Mouse (Mus musculus): ENCODE measurements around the gene Rai14. TPM values are rescaled to one million over a fixed set of nuclear protein-coding genes. Genes with fewer than 3 reads are reported as not detected.

The Rai14 gene
- polyA plus RNA-seq, 1 experiment from 2014 or later, result 81.3 TPM

- H3K9ac ChIP-seq (replicated peaks), result no peak overlapping the region
- no peaks in the 10 kb centered on the region for H3K9me3 ChIP-seq
- H3K4me2 ChIP-seq (replicated peaks), result no peak overlapping the region
- WGBS, result 88% methylated on average over 3 of the region's 3 CpGs
- H3K27ac ChIP-seq (replicated peaks), result no peak overlapping the region
- H3K36me3 ChIP-seq, result no peaks in the 10 kb centered on the region
- H3K27me3 ChIP-seq, result no peaks in the 10 kb centered on the region
- H3K4me3 ChIP-seq, result no peak overlapping the region
- peaks cover 16% of the 10 kb centered on the region for H3K4me1 ChIP-seq
- ATAC-seq (ENCODE audit: low FRiP score, low read depth), result no peak
These were observed 5.1 kb upstream of the Rai14 start for GRCm38 (mm10) chr15:10719511-10719910.

GRCm38 (mm10) chr15:10718763-10719162 lies 4.3 kb upstream of the Rai14 start:
- H3K4me3 ChIP-seq, result no peak overlapping the region
- no peak overlapping the region for H3K9ac ChIP-seq (replicated peaks)
- H3K36me3 ChIP-seq, result no peaks in the 10 kb centered on the region
- no peak for ATAC-seq (ENCODE audit: low FRiP score, low read depth)
- H3K9me3 ChIP-seq, result no peaks in the 10 kb centered on the region
- H3K27me3 ChIP-seq, result no peaks in the 10 kb centered on the region
- H3K27ac ChIP-seq (replicated peaks), result no peak overlapping the region
- H3K4me2 ChIP-seq (replicated peaks), result no peak overlapping the region
- 88% methylated on average over 10 of the region's 10 CpGs for WGBS
- H3K4me1 ChIP-seq, result peaks cover 16% of the 10 kb centered on the region

GRCm38 (mm10) chr15:10717284-10717683 lies 2.9 kb upstream of the Rai14 start:
- H3K4me3 ChIP-seq, result no peak overlapping the region
- peaks cover 17% of the 10 kb centered on the region for H3K4me1 ChIP-seq
- 96% methylated on average over 1 of the region's 1 CpGs for WGBS
- H3K27ac ChIP-seq (replicated peaks), result no peak overlapping the region
- no peak overlapping the region for H3K4me2 ChIP-seq (replicated peaks)
- H3K36me3 ChIP-seq, result no peaks in the 10 kb centered on the region
- no peaks in the 10 kb centered on the region for H3K27me3 ChIP-seq
- H3K9me3 ChIP-seq, result no peaks in the 10 kb centered on the region
- no peak for ATAC-seq (ENCODE audit: low FRiP score, low read depth)
- no peak overlapping the region for H3K9ac ChIP-seq (replicated peaks)

GRCm38 (mm10) chr15:10715966-10716365 lies 1.5 kb upstream of the Rai14 start:
- Histone ChIP-seq H3K9ac (replicated peaks) (no peak overlapping the region), H3K4me1 (peaks cover 29% of the 10 kb centered on the region), H3K27me3 (no peaks in the 10 kb centered on the region), H3K36me3 (no peaks in the 10 kb centered on the region), H3K4me3 (no peak overlapping the region), H3K27ac (replicated peaks) (no peak overlapping the region), H3K9me3 (no peaks in the 10 kb centered on the region), H3K4me2 (replicated peaks) (no peak overlapping the region)
- WGBS, result 11% methylated on average over 5 of the region's 5 CpGs
- ATAC-seq (ENCODE audit: low FRiP score, low read depth), result no peak

- WGBS, result 2% methylated on average over 10 of the region's 10 CpGs
- ATAC-seq (ENCODE audit: low FRiP score, low read depth), result peak; percentile 47
- Histone ChIP-seq H3K36me3 (no peaks in the 10 kb centered on the region), H3K4me2 (replicated peaks) (peak overlapping the region; percentile 86), H3K9ac (replicated peaks) (peak overlapping the region; percentile 93; the same call in 1 of the 2 replicates), H3K4me1 (peaks cover 31% of the 10 kb centered on the region), H3K27me3 (no peaks in the 10 kb centered on the region), H3K9me3 (no peaks in the 10 kb centered on the region), H3K4me3 (peak overlapping the region; percentile 89), H3K27ac (replicated peaks) (peak overlapping the region; percentile 79)
These were observed 698 bp upstream of the Rai14 start for GRCm38 (mm10) chr15:10715139-10715505.

GRCm38 (mm10) chr15:10713626-10714316 lies 653 bp downstream of the Rai14 start:
- H3K4me3 ChIP-seq, result peak overlapping the region; percentile 89
- H3K9me3 ChIP-seq, result no peaks in the 10 kb centered on the region
- peak overlapping the region; percentile 86 for H3K4me2 ChIP-seq (replicated peaks)
- under 1% methylated on average over 33 of the region's 35 CpGs for WGBS
- no peaks in the 10 kb centered on the region for H3K27me3 ChIP-seq
- peak overlapping the region; percentile 79 for H3K27ac ChIP-seq (replicated peaks)
- ATAC-seq (ENCODE audit: low FRiP score, low read depth), result peak; percentile 65
- H3K9ac ChIP-seq (replicated peaks), result peak overlapping the region; percentile 93
- H3K36me3 ChIP-seq, result 0 out of 2 replicates have a peak, but pooled peaks cover 5% of the 10 kb centered on the region
- peaks cover 31% of the 10 kb centered on the region for H3K4me1 ChIP-seq

- peak; percentile 28 for ATAC-seq (ENCODE audit: low FRiP score, low read depth)
- peak overlapping the region; percentile 89 for H3K4me3 ChIP-seq
- peak overlapping the region; percentile 86 for H3K4me2 ChIP-seq (replicated peaks)
- peaks cover 31% of the 10 kb centered on the region for H3K4me1 ChIP-seq
- 3% methylated on average over 13 of the region's 13 CpGs for WGBS
- H3K36me3 ChIP-seq, result 0 out of 2 replicates have a peak, but pooled peaks cover 9% of the 10 kb centered on the region
- peak overlapping the region; percentile 93 for H3K9ac ChIP-seq (replicated peaks)
- H3K9me3 ChIP-seq, result no peaks in the 10 kb centered on the region
- peak overlapping the region; percentile 79 for H3K27ac ChIP-seq (replicated peaks)
- no peaks in the 10 kb centered on the region for H3K27me3 ChIP-seq
These were observed 1.2 kb downstream of the Rai14 start for GRCm38 (mm10) chr15:10713181-10713625.

GRCm38 (mm10) chr15:10712288-10712687 lies 2.1 kb downstream of the Rai14 start:
- H3K27ac ChIP-seq (replicated peaks), result no peak overlapping the region
- no peaks in the 10 kb centered on the region for H3K9me3 ChIP-seq
- H3K4me3 ChIP-seq, result peak overlapping the region; percentile 89
- H3K36me3 ChIP-seq, result peaks cover 16% of the 10 kb centered on the region; the same call in 1 of the 2 replicates
- peak overlapping the region; percentile 93; the same call in 1 of the 2 replicates for H3K9ac ChIP-seq (replicated peaks)
- ATAC-seq (ENCODE audit: low FRiP score, low read depth), result no peak
- WGBS, result 70% methylated on average over 3 of the region's 3 CpGs
- H3K4me2 ChIP-seq (replicated peaks), result peak overlapping the region; percentile 86
- peaks cover 31% of the 10 kb centered on the region for H3K4me1 ChIP-seq
- no peaks in the 10 kb centered on the region for H3K27me3 ChIP-seq

GRCm38 (mm10) chr15:10711231-10711630 lies 3.2 kb downstream of the Rai14 start:
- H3K4me1 ChIP-seq, result peaks cover 31% of the 10 kb centered on the region
- 52% methylated on average over 6 of the region's 6 CpGs for WGBS
- no peak overlapping the region; the same call in 1 of the 2 replicates for H3K27ac ChIP-seq (replicated peaks)
- H3K4me3 ChIP-seq, result no peak overlapping the region
- no peak for ATAC-seq (ENCODE audit: low FRiP score, low read depth)
- no peak overlapping the region for H3K9ac ChIP-seq (replicated peaks)
- peaks cover 18% of the 10 kb centered on the region; the same call in 1 of the 2 replicates for H3K36me3 ChIP-seq
- no peaks in the 10 kb centered on the region for H3K27me3 ChIP-seq
- H3K4me2 ChIP-seq (replicated peaks), result peak overlapping the region; percentile 86
- H3K9me3 ChIP-seq, result no peaks in the 10 kb centered on the region

GRCm38 (mm10) chr15:10708591-10709272 lies 5.7 kb downstream of the Rai14 start:
- ATAC-seq (ENCODE audit: low FRiP score, low read depth), result no peak
- Histone ChIP-seq H3K9ac (replicated peaks) (no peak overlapping the region), H3K36me3 (peaks cover 18% of the 10 kb centered on the region; the same call in 1 of the 2 replicates), H3K4me1 (peaks cover 30% of the 10 kb centered on the region), H3K4me2 (replicated peaks) (no peak overlapping the region), H3K27me3 (no peaks in the 10 kb centered on the region), H3K4me3 (no peak overlapping the region), H3K9me3 (no peaks in the 10 kb centered on the region), H3K27ac (replicated peaks) (no peak overlapping the region)
- 88% methylated on average over 10 of the region's 10 CpGs for WGBS

GRCm38 (mm10) chr15:10707109-10707508 lies 7.3 kb downstream of the Rai14 start:
- Histone ChIP-seq H3K9me3 (no peaks in the 10 kb centered on the region), H3K9ac (replicated peaks) (no peak overlapping the region), H3K4me1 (peaks cover 16% of the 10 kb centered on the region), H3K4me2 (replicated peaks) (no peak overlapping the region), H3K36me3 (peaks cover 18% of the 10 kb centered on the region; the same call in 1 of the 2 replicates), H3K27me3 (no peaks in the 10 kb centered on the region), H3K4me3 (no peak overlapping the region), H3K27ac (replicated peaks) (no peak overlapping the region)
- no peak for ATAC-seq (ENCODE audit: low FRiP score, low read depth)
- 93% methylated on average over 6 of the region's 6 CpGs for WGBS

GRCm38 (mm10) chr15:10706414-10706813 lies 8.0 kb downstream of the Rai14 start:
- Histone ChIP-seq H3K36me3 (peaks cover 22% of the 10 kb centered on the region; the same call in 1 of the 2 replicates), H3K4me3 (no peak overlapping the region), H3K4me1 (peaks cover 14% of the 10 kb centered on the region), H3K4me2 (replicated peaks) (no peak overlapping the region), H3K27ac (replicated peaks) (no peak overlapping the region), H3K9ac (replicated peaks) (no peak overlapping the region), H3K9me3 (no peaks in the 10 kb centered on the region), H3K27me3 (no peaks in the 10 kb centered on the region)
- WGBS, result 84% methylated on average over 8 of the region's 8 CpGs
- no peak for ATAC-seq (ENCODE audit: low FRiP score, low read depth)
